Mouse (Mus musculus): ENCODE results near the gene Eri3. TPM values are rescaled to one million over a fixed set of nuclear protein-coding genes. Genes with fewer than 3 reads are reported as not detected.

Eri3 gene
- total and polyA plus RNA-seq, 2 experiments from 2014 or later: 97.8 to 119 TPM

- no peaks in the 10 kb centered on the region for H3K9me3 ChIP-seq (replicated peaks; ENCODE audit: control insufficient read depth, low read length)
- TF ChIP-seq EP300 (IDR thresholded peaks at IDR 0.05; ENCODE audit: low read depth) (no peak), CTCF (IDR thresholded peaks at IDR 0.05; ENCODE audit: low read depth) (no peak)
- no peak overlapping the region for H3K9ac ChIP-seq (replicated peaks; ENCODE audit: low read depth, low read length)
- H3K4me2 ChIP-seq (ENCODE audit: low read depth, low read length): no peak overlapping the region
- no peak overlapping the region for H3K27ac ChIP-seq (ENCODE audit: low read depth)
- peaks cover 40% of the 10 kb centered on the region for H3K36me3 ChIP-seq (replicated peaks; ENCODE audit: control insufficient read depth, insufficient read depth, low read length)
- 69% methylated on average over 9 of the region's 9 CpGs for WGBS
- no peak for ATAC-seq (ENCODE audit: insufficient read depth, low read depth)
- no peaks in the 10 kb centered on the region for H3K27me3 ChIP-seq (ENCODE audit: control insufficient read depth, insufficient read depth, low read length)
- H3K4me3 ChIP-seq (ENCODE audit: low read depth, low read length): no peak overlapping the region
- no peaks in the 10 kb centered on the region for H3K4me1 ChIP-seq (ENCODE audit: control insufficient read depth, insufficient read depth)
- no peak for DNase-seq (ENCODE audit: low spot score)
These were observed 121.9 kb downstream of the Eri3 start for GRCm38 (mm10) chr4:117672042-117672441.

DNA sequence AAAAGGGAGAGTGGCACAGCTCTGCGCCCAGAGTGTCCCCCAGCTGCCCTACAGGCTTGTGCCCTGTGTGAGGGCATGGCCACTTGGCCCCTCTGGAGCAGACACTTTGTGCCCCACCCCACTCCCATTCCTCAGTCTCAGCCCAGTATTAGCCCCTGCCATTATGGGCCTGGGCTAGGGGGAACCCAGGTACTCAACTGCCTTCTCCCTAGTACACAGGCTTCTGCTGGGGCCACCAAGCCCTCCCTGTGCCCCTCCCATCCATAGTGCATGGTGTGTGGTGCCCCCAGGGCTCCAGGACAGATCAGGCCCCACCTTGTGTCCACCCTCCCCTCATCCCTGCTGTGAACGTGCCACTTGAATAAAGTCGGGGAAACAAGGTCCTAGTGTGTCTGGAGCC, 123.7 kb downstream of the Eri3 start:
- Histone ChIP-seq H3K4me1 (ENCODE audit: control insufficient read depth, insufficient read depth) (no peaks in the 10 kb centered on the region), H3K9ac (replicated peaks; ENCODE audit: low read depth, low read length) (no peak overlapping the region), H3K4me2 (ENCODE audit: low read depth, low read length) (no peak overlapping the region), H3K27me3 (ENCODE audit: control insufficient read depth, insufficient read depth, low read length) (no peaks in the 10 kb centered on the region), H3K27ac (ENCODE audit: low read depth) (no peak overlapping the region), H3K9me3 (replicated peaks; ENCODE audit: control insufficient read depth, low read length) (no peaks in the 10 kb centered on the region), H3K4me3 (ENCODE audit: low read depth, low read length) (no peak overlapping the region), H3K36me3 (replicated peaks; ENCODE audit: control insufficient read depth, insufficient read depth, low read length) (peaks cover 56% of the 10 kb centered on the region)
- DNase-seq (ENCODE audit: low spot score): no peak
- TF ChIP-seq CTCF (IDR thresholded peaks at IDR 0.05; ENCODE audit: low read depth) (no peak), EP300 (IDR thresholded peaks at IDR 0.05; ENCODE audit: low read depth) (no peak)
- 80% methylated on average over 3 of the region's 3 CpGs for WGBS
- ATAC-seq (ENCODE audit: insufficient read depth, low read depth): no peak

GRCm38 (mm10) chr4:117676903-117677302, 126.7 kb downstream of the Eri3 start:
- 17% methylated on average over 3 of the region's 3 CpGs for WGBS
- DNase-seq (ENCODE audit: low spot score): peak; percentile 68

DNA sequence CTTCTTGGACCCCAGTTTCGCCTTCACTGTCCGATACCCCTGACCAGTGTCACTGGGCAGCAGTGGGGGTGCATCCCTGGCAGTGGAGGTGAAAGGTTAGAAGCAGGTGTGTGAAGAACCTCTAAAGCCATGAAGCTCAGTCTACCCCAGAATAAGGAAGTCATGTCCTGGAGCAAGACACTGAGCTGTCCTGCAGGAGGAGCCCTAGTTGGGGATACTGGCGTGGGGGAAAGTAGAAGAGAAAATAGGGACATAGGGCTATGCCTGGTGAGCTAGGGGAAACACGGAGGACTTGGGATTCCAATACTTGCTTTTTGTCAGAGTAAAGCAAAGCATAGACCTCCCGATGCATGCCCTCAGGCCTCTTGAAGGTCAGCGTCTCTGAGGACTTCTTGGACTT, 130.8 kb downstream of the Eri3 start:
- WGBS: 68% methylated on average over 6 of the region's 6 CpGs
- TF ChIP-seq EP300 (IDR thresholded peaks at IDR 0.05; ENCODE audit: low read depth): no peak
- TF ChIP-seq CTCF (IDR thresholded peaks at IDR 0.05; ENCODE audit: low read depth): no peak
- H3K27me3 ChIP-seq (ENCODE audit: control insufficient read depth, insufficient read depth, low read length): no peaks in the 10 kb centered on the region
- ATAC-seq (ENCODE audit: insufficient read depth, low read depth) (no peak), DNase-seq (ENCODE audit: low spot score) (no peak)
- 0 out of 2 replicates have a peak, but pooled peaks cover 6% of the 10 kb centered on the region for H3K4me1 ChIP-seq (ENCODE audit: control insufficient read depth, insufficient read depth)
- H3K36me3 ChIP-seq (replicated peaks; ENCODE audit: control insufficient read depth, insufficient read depth, low read length): peaks cover 42% of the 10 kb centered on the region
- H3K9me3 ChIP-seq (replicated peaks; ENCODE audit: control insufficient read depth, low read length): no peaks in the 10 kb centered on the region
- H3K4me3 ChIP-seq (ENCODE audit: low read depth, low read length): peak overlapping the region; percentile 88; the same call in 1 of the 2 replicates
- H3K27ac ChIP-seq (ENCODE audit: low read depth): no peak overlapping the region
- peak overlapping the region; percentile 86; the same call in 1 of the 2 replicates for H3K9ac ChIP-seq (replicated peaks; ENCODE audit: low read depth, low read length)
- peak overlapping the region; percentile 96 for H3K4me2 ChIP-seq (ENCODE audit: low read depth, low read length)

More at GRCm38 (mm10) chr4:117676903-117677302, 126.7 kb downstream of the Eri3 start:
- no peak overlapping the region for H3K9ac ChIP-seq (replicated peaks; ENCODE audit: low read depth, low read length)
- peak; percentile 61 for ATAC-seq (ENCODE audit: insufficient read depth, low read depth)
- no peaks in the 10 kb centered on the region for H3K27me3 ChIP-seq (ENCODE audit: control insufficient read depth, insufficient read depth, low read length)
- TF ChIP-seq EP300 (IDR thresholded peaks at IDR 0.05; ENCODE audit: low read depth) (no peak), CTCF (IDR thresholded peaks at IDR 0.05; ENCODE audit: low read depth) (peak; percentile 93)
- no peaks in the 10 kb centered on the region for H3K9me3 ChIP-seq (replicated peaks; ENCODE audit: control insufficient read depth, low read length)
- no peak overlapping the region for H3K4me3 ChIP-seq (ENCODE audit: low read depth, low read length)
- H3K4me2 ChIP-seq (ENCODE audit: low read depth, low read length): no peak overlapping the region
- peaks cover 74% of the 10 kb centered on the region for H3K36me3 ChIP-seq (replicated peaks; ENCODE audit: control insufficient read depth, insufficient read depth, low read length)
- no peak overlapping the region for H3K27ac ChIP-seq (ENCODE audit: low read depth)
- no peaks in the 10 kb centered on the region for H3K4me1 ChIP-seq (ENCODE audit: control insufficient read depth, insufficient read depth)

- Histone ChIP-seq H3K4me2 (ENCODE audit: low read depth, low read length) (peak within 1 kb of the TSS; percentile 96), H3K9ac (replicated peaks; ENCODE audit: low read depth, low read length) (peak within 1 kb of the TSS; percentile 86), H3K27me3 (ENCODE audit: control insufficient read depth, insufficient read depth, low read length) (no peaks in the 10 kb centered on the region), H3K4me3 (ENCODE audit: low read depth, low read length) (peak within 1 kb of the TSS; percentile 88), H3K36me3 (replicated peaks; ENCODE audit: control insufficient read depth, insufficient read depth, low read length) (peaks cover 34% of the 10 kb centered on the region), H3K9me3 (replicated peaks; ENCODE audit: control insufficient read depth, low read length) (no peaks in the 10 kb centered on the region), H3K4me1 (ENCODE audit: control insufficient read depth, insufficient read depth) (0 out of 2 replicates have a peak, but pooled peaks cover 6% of the 10 kb centered on the region), H3K27ac (ENCODE audit: low read depth) (peak within 1 kb of the TSS; percentile 56; the same call in 1 of the 2 replicates)
- ATAC-seq (ENCODE audit: insufficient read depth, low read depth) (peak; percentile 93), DNase-seq (ENCODE audit: low spot score) (peak; percentile 85)
- WGBS: under 1% methylated on average over 33 of the region's 33 CpGs
- TF ChIP-seq CTCF (IDR thresholded peaks at IDR 0.05; ENCODE audit: low read depth) (no peak), EP300 (IDR thresholded peaks at IDR 0.05; ENCODE audit: low read depth) (peak; percentile 32; the same call in 1 of the 2 replicates)
These were observed 131.8 kb downstream of the Eri3 start, which contains the start of gene Dmap1 for GRCm38 (mm10) chr4:117681931-117682461. Gene Dmap1, minus strand, starts transcription at chr4:117682273.
